Mouse (Mus musculus): ENCODE results near the gene Adam19. TPM values are rescaled to one million over a fixed set of nuclear protein-coding genes. Genes with fewer than 3 reads are reported as not detected.

Adam19 gene
- polyA plus RNA-seq, 1 experiment: 11.4 TPM

- Histone ChIP-seq H3K27me3 (ENCODE audit: control insufficient read depth, insufficient read depth, low read length) (no peaks in the 10 kb centered on the region), H3K4me3 (replicated peaks; ENCODE audit: insufficient read depth, low read depth, low read length) (no peak overlapping the region), H3K4me1 (ENCODE audit: control insufficient read depth, insufficient read depth, low read length) (no peaks in the 10 kb centered on the region), H3K27ac (ENCODE audit: insufficient read depth, low read length) (no peak overlapping the region)
- WGBS: 93% methylated on average over 12 of the region's 12 CpGs
- no peak for DNase-seq
- TF ChIP-seq CTCF (IDR thresholded peaks at IDR 0.05; ENCODE audit: borderline replicate concordance, insufficient read depth, low read depth, low read length): no peak
- no peak for TF ChIP-seq POLR2A (IDR thresholded peaks at IDR 0.05; ENCODE audit: borderline replicate concordance, insufficient read depth, low read length)
Measured at GRCm38 (mm10) chr11:46125093-46125834, 69.5 kb downstream of the Adam19 start.

DNA sequence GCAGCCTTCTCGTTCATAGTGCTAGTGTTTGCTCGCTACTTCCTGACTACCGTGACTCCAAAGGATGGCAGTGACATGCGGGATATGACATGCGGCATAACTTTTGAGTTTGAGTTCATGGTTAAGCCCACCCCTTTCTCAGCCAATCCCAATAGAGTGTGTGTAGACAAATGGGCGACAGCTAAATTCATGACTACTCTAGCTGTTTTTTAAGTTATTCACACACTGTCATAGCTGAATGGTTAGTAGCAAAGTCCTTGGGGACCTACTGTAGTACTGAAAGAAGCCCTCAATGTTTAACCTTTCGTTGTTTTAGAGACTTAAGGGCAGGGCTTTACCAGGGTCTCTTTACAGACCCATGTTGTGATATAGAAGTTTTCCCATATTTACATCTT lies 70.0 kb downstream of the Adam19 start:
- Histone ChIP-seq H3K4me1 (ENCODE audit: control insufficient read depth, insufficient read depth, low read length) (no peaks in the 10 kb centered on the region), H3K4me3 (replicated peaks; ENCODE audit: insufficient read depth, low read depth, low read length) (no peak overlapping the region), H3K27me3 (ENCODE audit: control insufficient read depth, insufficient read depth, low read length) (no peaks in the 10 kb centered on the region), H3K27ac (ENCODE audit: insufficient read depth, low read length) (no peak overlapping the region)
- no peak for DNase-seq
- no peak for TF ChIP-seq POLR2A (IDR thresholded peaks at IDR 0.05; ENCODE audit: borderline replicate concordance, insufficient read depth, low read length)
- no peak for TF ChIP-seq CTCF (IDR thresholded peaks at IDR 0.05; ENCODE audit: borderline replicate concordance, insufficient read depth, low read depth, low read length)
- 93% methylated on average over 7 of the region's 7 CpGs for WGBS

DNA sequence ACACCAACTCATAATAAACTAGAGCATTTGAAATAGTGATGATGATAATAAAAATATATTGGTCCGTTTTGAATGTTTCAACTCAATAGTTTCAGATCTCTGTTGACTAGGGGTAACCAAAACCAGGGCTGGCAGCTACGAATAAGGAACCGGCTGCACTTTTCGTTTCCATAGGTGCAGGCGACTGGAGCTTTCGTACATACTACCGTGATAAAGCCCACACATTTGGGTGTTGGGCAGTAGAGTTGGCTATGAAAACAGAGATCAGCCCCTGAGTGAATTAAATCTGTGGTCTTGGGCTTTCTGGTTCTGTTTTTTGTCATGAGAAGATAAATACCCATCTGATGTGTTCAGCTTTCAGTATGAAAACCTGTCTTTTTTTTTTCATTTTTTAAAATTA lies 70.5 kb downstream of the Adam19 start:
- no peak for DNase-seq
- no peaks in the 10 kb centered on the region for H3K4me1 ChIP-seq (ENCODE audit: control insufficient read depth, insufficient read depth, low read length)
- TF ChIP-seq POLR2A (IDR thresholded peaks at IDR 0.05; ENCODE audit: borderline replicate concordance, insufficient read depth, low read length): no peak
- TF ChIP-seq CTCF (IDR thresholded peaks at IDR 0.05; ENCODE audit: borderline replicate concordance, insufficient read depth, low read depth, low read length): no peak
- H3K4me3 ChIP-seq (replicated peaks; ENCODE audit: insufficient read depth, low read depth, low read length): no peak overlapping the region
- WGBS: 95% methylated on average over 7 of the region's 7 CpGs
- no peaks in the 10 kb centered on the region for H3K27me3 ChIP-seq (ENCODE audit: control insufficient read depth, insufficient read depth, low read length)
- no peak overlapping the region for H3K27ac ChIP-seq (ENCODE audit: insufficient read depth, low read length)

GRCm38 (mm10) chr11:46126827-46127410 lies 71.1 kb downstream of the Adam19 start:
- no peaks in the 10 kb centered on the region for H3K4me1 ChIP-seq (ENCODE audit: control insufficient read depth, insufficient read depth, low read length)
- no peak for TF ChIP-seq CTCF (IDR thresholded peaks at IDR 0.05; ENCODE audit: borderline replicate concordance, insufficient read depth, low read depth, low read length)
- TF ChIP-seq POLR2A (IDR thresholded peaks at IDR 0.05; ENCODE audit: borderline replicate concordance, insufficient read depth, low read length): no peak
- no peak overlapping the region for H3K4me3 ChIP-seq (replicated peaks; ENCODE audit: insufficient read depth, low read depth, low read length)
- no peak overlapping the region for H3K27ac ChIP-seq (ENCODE audit: insufficient read depth, low read length)
- DNase-seq: no peak
- WGBS: 92% methylated on average over 11 of the region's 11 CpGs
- H3K27me3 ChIP-seq (ENCODE audit: control insufficient read depth, insufficient read depth, low read length): no peaks in the 10 kb centered on the region

DNA sequence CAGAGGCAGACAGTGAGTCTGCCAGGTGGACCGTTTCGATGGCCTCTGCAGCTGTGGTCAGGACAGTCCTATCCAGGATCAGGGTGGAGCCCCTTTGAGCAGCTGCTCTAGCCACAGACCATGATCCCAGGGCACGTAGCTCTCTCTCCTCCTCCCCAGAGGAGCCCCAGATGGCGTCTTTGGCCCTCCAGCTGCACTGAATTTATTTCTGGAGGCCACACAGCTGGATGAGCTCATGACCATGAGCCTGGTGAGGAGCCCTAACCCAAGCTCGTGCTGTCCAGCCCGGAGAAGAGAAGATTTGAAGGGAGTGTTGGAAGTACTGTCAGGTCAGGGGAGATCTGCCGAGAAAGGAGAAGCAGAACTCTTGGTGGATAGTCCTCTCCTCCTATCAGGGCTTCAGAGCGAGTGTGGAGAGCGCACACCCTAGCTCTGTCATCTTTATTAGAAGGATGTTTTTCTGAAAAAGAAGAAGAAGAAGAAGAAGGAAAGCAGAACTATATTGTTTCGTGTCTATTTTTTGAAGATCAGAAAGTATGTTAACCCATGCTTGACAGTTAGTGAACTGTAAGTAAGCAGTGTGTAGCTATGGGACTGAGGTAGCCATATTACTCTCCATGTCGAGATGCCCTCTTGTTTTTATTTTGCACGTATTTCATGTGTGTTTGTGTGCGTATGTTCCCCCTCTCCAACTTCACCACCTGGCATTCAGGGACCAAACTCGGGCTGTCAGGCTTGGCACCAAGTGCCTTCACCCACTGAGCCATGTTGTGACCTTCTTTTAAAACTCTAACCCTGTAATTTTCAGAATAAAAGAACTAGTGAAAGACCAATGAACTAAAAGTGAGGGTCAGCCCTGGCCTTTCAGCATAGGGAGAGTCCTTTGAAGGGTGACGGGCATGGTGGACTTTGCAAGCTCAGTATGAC lies 72.1 kb downstream of the Adam19 start:
- Histone ChIP-seq H3K4me3 (replicated peaks; ENCODE audit: insufficient read depth, low read depth, low read length) (no peak overlapping the region), H3K27ac (ENCODE audit: insufficient read depth, low read length) (no peak overlapping the region), H3K27me3 (ENCODE audit: control insufficient read depth, insufficient read depth, low read length) (no peaks in the 10 kb centered on the region), H3K4me1 (ENCODE audit: control insufficient read depth, insufficient read depth, low read length) (no peaks in the 10 kb centered on the region)
- DNase-seq: no peak
- no peak for TF ChIP-seq POLR2A (IDR thresholded peaks at IDR 0.05; ENCODE audit: borderline replicate concordance, insufficient read depth, low read length)
- no peak for TF ChIP-seq CTCF (IDR thresholded peaks at IDR 0.05; ENCODE audit: borderline replicate concordance, insufficient read depth, low read depth, low read length)
- WGBS: 75% methylated on average over 15 of the region's 15 CpGs

- TF ChIP-seq CTCF (IDR thresholded peaks at IDR 0.05; ENCODE audit: borderline replicate concordance, insufficient read depth, low read depth, low read length) (peak; percentile 59), POLR2A (IDR thresholded peaks at IDR 0.05; ENCODE audit: borderline replicate concordance, insufficient read depth, low read length) (no peak)
- no peak overlapping the region for H3K4me3 ChIP-seq (replicated peaks; ENCODE audit: insufficient read depth, low read depth, low read length)
- peak; percentile 57 to 68 for DNase-seq
- no peak overlapping the region for H3K27ac ChIP-seq (ENCODE audit: insufficient read depth, low read length)
- no peaks in the 10 kb centered on the region for H3K4me1 ChIP-seq (ENCODE audit: control insufficient read depth, insufficient read depth, low read length)
- no peaks in the 10 kb centered on the region for H3K27me3 ChIP-seq (ENCODE audit: control insufficient read depth, insufficient read depth, low read length)
- WGBS: 69% methylated on average over 9 of the region's 9 CpGs
Measured at GRCm38 (mm10) chr11:46128548-46128945, 72.8 kb downstream of the Adam19 start.

- 91% methylated on average over 17 of the region's 17 CpGs for WGBS
Measured at GRCm38 (mm10) chr11:46131022-46131986, 75.5 kb downstream of the Adam19 start.

More at GRCm38 (mm10) chr11:46131022-46131986, 75.5 kb downstream of the Adam19 start:
- TF ChIP-seq POLR2A (IDR thresholded peaks at IDR 0.05; ENCODE audit: borderline replicate concordance, insufficient read depth, low read length): no peak
- TF ChIP-seq CTCF (IDR thresholded peaks at IDR 0.05; ENCODE audit: borderline replicate concordance, insufficient read depth, low read depth, low read length): no peak
- Histone ChIP-seq H3K4me1 (ENCODE audit: control insufficient read depth, insufficient read depth, low read length) (no peaks in the 10 kb centered on the region), H3K4me3 (replicated peaks; ENCODE audit: insufficient read depth, low read depth, low read length) (no peak overlapping the region), H3K27ac (ENCODE audit: insufficient read depth, low read length) (no peak overlapping the region), H3K27me3 (ENCODE audit: control insufficient read depth, insufficient read depth, low read length) (no peaks in the 10 kb centered on the region)
- no peak for DNase-seq
